Mouse (Mus musculus) lung, embryonic 16.5 days (tissue): ENCODE measurements around the gene N4bp1. TPM values are rescaled to one million over a fixed set of nuclear protein-coding genes. Genes with fewer than 3 reads are reported as not detected.

Experiments used
- ATAC-seq: fragments of 200-750 bp; cut with Nextera tagmentation; 2 replicates; pipeline ENCODE4 v1.8.0; 2017; ENCODE audit warnings: low read depth, mild to moderate bottlenecking, moderate library complexity
- H3K27ac ChIP-seq: fragments of 300-500 bp; sonication (generic); 2 replicates; pipeline ENCODE4 v1.5.1; 2014; ENCODE audit warnings: mild to moderate bottlenecking, control low read depth, low read length
- H3K27me3 ChIP-seq: fragments of 300-500 bp; sonication (generic); 2 replicates; pipeline ENCODE4 v1.6.1; 2014; ENCODE audit warnings: low read depth, low read length, mixed read lengths; ENCODE audit not compliant: control insufficient read depth, insufficient read depth
- H3K36me3 ChIP-seq: fragments of 300-500 bp; sonication (generic); 2 replicates; pipeline ENCODE4 v1.6.1; 2014; ENCODE audit warnings: low read length; ENCODE audit not compliant: control insufficient read depth, insufficient read depth
- H3K4me1 ChIP-seq: fragments of 300-500 bp; sonication (generic); replicated peaks from 2 replicates; pipeline ENCODE4 v1.6.1; 2014; ENCODE audit warnings: low read length, mixed read lengths; ENCODE audit not compliant: control insufficient read depth, insufficient read depth
- H3K4me2 ChIP-seq: fragments of 300-500 bp; sonication (generic); 2 replicates; pipeline ENCODE4 v1.6.1; 2014; ENCODE audit warnings: low read depth, low read length, control low read depth
- H3K4me3 ChIP-seq: fragments of 300-500 bp; sonication (generic); 2 replicates; pipeline ENCODE4 v1.5.1; 2014; ENCODE audit warnings: mild to moderate bottlenecking, low read length, control low read depth
- H3K9ac ChIP-seq: fragments of 300-500 bp; sonication (generic); 2 replicates; pipeline ENCODE4 v1.6.1; 2014; ENCODE audit warnings: low read length, control low read depth
- H3K9me3 ChIP-seq: fragments of 300-500 bp; sonication (generic); 2 replicates; pipeline ENCODE4 v1.6.1; 2016; ENCODE audit warnings: low read length; ENCODE audit not compliant: control insufficient read depth
- WGBS: fragments of 180-500 bp; shearing (Covaris S2); extraction: QIAGEN DNeasy Blood & Tissue Kit; methylation state at CpG from one replicate; pipeline ENCODE4 v1.1.7; 2014; 5-methylcytosine and 5-hydroxymethylcytosine counted together
- polyA plus RNA-seq: library from polyadenylated mRNA; unstranded; fragments of >200 nt; fragmentation: Nextera tagmentation; extraction: Ambion mirVana; gene quantifications from 2 replicates; pipeline ENCODE4 v1.2.1, GENCODE M21; 2015

N4bp1 gene
- polyA plus RNA-seq, 1 experiment from 2014 or later, result 7.2 TPM

DNA sequence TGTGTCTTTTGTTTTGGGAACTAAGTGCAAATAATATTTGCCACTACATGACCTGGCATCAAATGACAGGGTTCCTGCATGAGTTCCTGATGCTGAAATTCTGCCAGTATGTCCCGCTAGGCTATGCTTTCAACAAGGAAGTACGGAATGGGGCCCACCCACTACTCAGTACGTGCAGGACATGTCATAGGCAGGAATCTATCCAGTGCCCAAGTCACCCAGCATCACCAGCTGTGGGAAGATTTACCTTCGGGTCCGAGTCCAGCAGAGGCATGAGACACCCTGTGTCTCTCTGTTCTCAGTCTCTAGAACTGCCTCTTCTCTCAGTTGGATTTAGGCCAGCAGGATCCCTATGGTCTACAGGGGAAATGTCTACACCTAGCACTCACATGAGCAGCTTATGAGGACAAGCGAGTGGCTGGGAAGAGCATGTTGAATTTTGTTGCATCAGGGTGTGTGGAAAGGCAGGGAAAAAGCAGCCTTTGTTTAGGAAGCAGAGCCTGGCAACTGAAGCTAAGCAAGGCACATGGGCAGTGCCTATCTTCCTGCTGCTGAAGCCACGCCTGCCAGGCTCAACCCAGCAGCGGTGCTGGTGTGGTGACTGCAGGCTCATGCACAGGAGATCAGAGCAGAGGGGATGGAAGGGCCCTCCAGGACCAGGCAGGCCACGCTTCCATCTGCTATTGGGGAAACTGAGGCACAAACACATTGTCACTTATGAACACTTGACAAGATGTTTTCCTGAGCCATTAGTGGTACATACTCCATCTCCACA, 59.2 kb downstream of the N4bp1 start:
- no peaks in the 10 kb centered on the region for H3K27me3 ChIP-seq
- no peak for ATAC-seq
- no peak overlapping the region for H3K4me2 ChIP-seq
- no peak overlapping the region for H3K27ac ChIP-seq
- no peaks in the 10 kb centered on the region; the same call in 1 of the 2 replicates for H3K4me1 ChIP-seq
- no peaks in the 10 kb centered on the region for H3K36me3 ChIP-seq
- no peaks in the 10 kb centered on the region for H3K9me3 ChIP-seq
- H3K9ac ChIP-seq, result no peak overlapping the region
- 68% methylated on average over 9 of the region's 9 CpGs for WGBS
- no peak overlapping the region for H3K4me3 ChIP-seq

- Histone ChIP-seq H3K36me3 (no peaks in the 10 kb centered on the region), H3K27me3 (no peaks in the 10 kb centered on the region), H3K27ac (no peak overlapping the region), H3K9ac (no peak overlapping the region), H3K9me3 (no peaks in the 10 kb centered on the region), H3K4me1 (peaks cover 8% of the 10 kb centered on the region; the same call in 1 of the 2 replicates), H3K4me3 (no peak overlapping the region), H3K4me2 (no peak overlapping the region)
- 75% methylated on average over 4 of the region's 4 CpGs for WGBS
- ATAC-seq, result no peak
These were observed 60.3 kb downstream of the N4bp1 start for GRCm38 (mm10) chr8:86824735-86825134.

GRCm38 (mm10) chr8:86820756-86821201, 64.3 kb downstream of the N4bp1 start:
- 0% methylated on average over 3 of the region's 3 CpGs for WGBS
- Histone ChIP-seq H3K4me3 (no peak overlapping the region), H3K4me1 (peaks cover 8% of the 10 kb centered on the region; the same call in 1 of the 2 replicates), H3K9ac (no peak overlapping the region), H3K4me2 (no peak overlapping the region), H3K27me3 (no peaks in the 10 kb centered on the region), H3K9me3 (no peaks in the 10 kb centered on the region), H3K27ac (no peak overlapping the region), H3K36me3 (no peaks in the 10 kb centered on the region)
- peak; percentile 86 for ATAC-seq

DNA sequence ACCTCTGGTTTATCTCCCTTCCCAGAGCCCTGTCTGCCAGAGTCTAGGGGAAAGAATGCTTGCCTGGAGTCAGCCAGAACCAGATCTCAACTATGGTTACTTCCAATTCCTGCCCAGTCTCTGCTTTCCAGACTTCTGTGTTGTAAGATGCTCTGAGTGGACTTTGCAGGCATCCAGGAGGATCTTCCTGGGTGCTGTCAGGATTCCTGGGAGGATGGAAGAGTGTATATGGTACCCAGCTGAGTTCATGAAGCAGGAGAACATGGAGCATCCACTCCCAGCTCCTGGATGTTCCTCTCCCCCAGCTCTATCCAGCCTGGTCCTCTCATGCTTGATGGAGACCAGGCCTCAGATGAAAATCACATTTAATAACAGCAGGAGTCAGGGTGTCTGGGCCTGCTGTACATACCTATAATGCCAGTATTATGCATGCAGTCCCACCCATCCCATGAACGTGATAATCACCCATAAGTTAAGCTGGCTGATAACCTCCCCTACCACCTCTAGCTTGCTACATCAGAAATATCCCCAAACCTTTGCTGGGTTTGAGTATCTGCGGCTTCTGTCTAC, 64.8 kb downstream of the N4bp1 start:
- ATAC-seq, result no peak; the same call in 1 of the 2 replicates
- H3K27ac ChIP-seq, result no peak overlapping the region
- H3K36me3 ChIP-seq, result no peaks in the 10 kb centered on the region
- no peaks in the 10 kb centered on the region for H3K27me3 ChIP-seq
- no peak overlapping the region for H3K4me2 ChIP-seq
- peaks cover 8% of the 10 kb centered on the region; the same call in 1 of the 2 replicates for H3K4me1 ChIP-seq
- H3K9ac ChIP-seq, result no peak overlapping the region
- WGBS, result 38% methylated on average over 2 of the region's 2 CpGs
- no peaks in the 10 kb centered on the region for H3K9me3 ChIP-seq
- H3K4me3 ChIP-seq, result no peak overlapping the region

DNA sequence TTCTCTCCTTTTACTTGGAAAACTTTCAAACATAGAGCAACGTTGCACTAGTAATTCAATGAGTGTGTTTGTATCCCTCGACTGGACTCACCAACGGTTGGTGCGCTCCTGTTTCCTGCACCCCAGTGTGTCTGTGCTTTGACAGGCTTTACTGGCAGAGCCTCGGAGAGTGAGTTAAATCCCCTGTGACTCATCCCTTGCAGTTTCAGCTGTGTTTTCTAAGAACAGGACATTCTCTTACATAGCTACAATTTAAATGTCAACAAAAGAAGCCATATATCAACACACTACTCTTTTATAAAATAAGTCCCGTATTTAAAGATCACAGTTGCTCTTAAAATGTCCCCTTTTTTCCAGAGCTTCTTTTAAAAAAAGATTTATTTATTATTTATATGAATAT, 65.6 kb downstream of the N4bp1 start:
- no peak overlapping the region for H3K27ac ChIP-seq
- H3K36me3 ChIP-seq, result no peaks in the 10 kb centered on the region
- H3K4me2 ChIP-seq, result no peak overlapping the region
- H3K9me3 ChIP-seq, result no peaks in the 10 kb centered on the region
- no peak for ATAC-seq
- no peak overlapping the region for H3K9ac ChIP-seq
- 40% methylated on average over 6 of the region's 6 CpGs for WGBS
- no peak overlapping the region for H3K4me3 ChIP-seq
- peaks cover 8% of the 10 kb centered on the region; the same call in 1 of the 2 replicates for H3K4me1 ChIP-seq
- H3K27me3 ChIP-seq, result no peaks in the 10 kb centered on the region

DNA sequence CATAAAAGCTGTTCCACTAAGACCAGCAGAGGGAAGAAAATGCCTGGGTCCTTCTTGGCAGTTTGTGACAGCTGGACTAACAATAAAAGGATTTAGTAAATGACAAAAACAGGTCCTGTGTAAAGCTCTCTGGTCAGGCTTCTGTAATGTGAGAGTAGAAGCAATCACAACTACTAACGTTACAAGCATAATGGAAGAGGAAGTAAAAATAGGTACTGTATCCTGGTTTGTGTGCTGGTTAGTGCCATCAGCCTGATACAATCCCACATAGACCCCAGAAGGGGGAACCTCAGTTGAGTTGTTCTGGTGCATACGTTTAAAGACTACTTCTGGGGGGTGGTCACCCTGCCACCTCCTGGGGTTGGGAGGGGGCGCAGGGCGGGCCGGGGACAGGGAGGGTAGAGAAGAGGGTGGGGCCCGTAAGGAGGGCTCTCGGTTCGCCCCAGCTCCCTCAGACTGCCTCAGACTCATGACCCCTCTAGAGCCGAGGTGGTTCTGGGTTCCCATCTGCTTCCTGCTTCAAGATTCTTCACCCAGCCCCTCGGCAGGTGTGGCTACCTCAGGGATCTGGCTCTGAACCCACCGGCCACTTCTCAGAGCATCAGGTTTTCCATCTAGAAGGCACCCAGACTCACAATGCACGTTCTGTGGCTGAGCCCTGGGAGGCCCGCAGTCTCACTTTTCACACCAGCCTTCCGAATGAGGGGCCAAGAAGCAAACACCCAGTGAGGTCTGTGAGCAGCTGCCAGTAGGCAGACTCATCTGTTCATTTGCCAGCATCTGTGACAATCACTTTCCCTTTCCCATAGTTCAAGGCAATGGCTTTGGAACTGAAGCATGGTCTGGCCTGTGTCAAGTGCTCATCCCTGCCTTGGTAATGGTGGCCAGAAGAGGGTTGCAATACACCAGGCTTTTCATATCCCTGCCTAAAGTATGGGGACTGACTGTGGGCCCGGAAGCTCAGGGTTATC, 75.8 kb downstream of the N4bp1 start:
- Histone ChIP-seq H3K9ac (no peak overlapping the region), H3K27me3 (no peaks in the 10 kb centered on the region), H3K27ac (no peak overlapping the region), H3K4me1 (no peaks in the 10 kb centered on the region), H3K4me2 (no peak overlapping the region), H3K4me3 (no peak overlapping the region), H3K36me3 (no peaks in the 10 kb centered on the region), H3K9me3 (no peaks in the 10 kb centered on the region)
- no peak for ATAC-seq
- WGBS, result 79% methylated on average over 15 of the region's 15 CpGs

- no peaks in the 10 kb centered on the region for H3K4me1 ChIP-seq
- H3K27ac ChIP-seq, result no peak overlapping the region
- WGBS, result 54% methylated on average over 5 of the region's 5 CpGs
- 0 out of 2 replicates have a peak, but pooled peaks have one; percentile 36 for ATAC-seq
- no peak overlapping the region for H3K4me3 ChIP-seq
- H3K4me2 ChIP-seq, result no peak overlapping the region
- H3K36me3 ChIP-seq, result no peaks in the 10 kb centered on the region
- H3K9ac ChIP-seq, result no peak overlapping the region
- H3K9me3 ChIP-seq, result no peaks in the 10 kb centered on the region
- H3K27me3 ChIP-seq, result no peaks in the 10 kb centered on the region
These were observed 76.8 kb downstream of the N4bp1 start for GRCm38 (mm10) chr8:86808239-86808638.

DNA sequence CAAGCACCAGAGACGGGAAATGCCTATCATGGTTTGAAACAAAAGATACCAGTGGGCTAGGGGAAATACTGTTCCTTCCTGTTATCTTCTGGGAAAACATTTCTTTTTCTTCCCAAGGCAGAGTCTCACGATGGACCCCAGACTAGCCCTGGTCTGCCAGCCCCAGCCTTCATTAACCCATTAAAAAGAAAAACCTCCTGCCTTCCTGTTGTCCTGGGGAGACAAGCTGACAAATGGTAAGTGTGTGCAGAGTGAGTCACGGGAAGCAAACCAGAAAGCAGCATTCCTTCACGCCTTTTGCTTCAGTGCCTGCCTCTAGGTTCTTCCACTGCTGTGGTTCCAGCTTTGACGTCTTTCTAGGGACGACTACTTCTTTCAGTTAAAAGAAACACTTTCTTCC, 83.1 kb downstream of the N4bp1 start:
- H3K27me3 ChIP-seq, result no peaks in the 10 kb centered on the region
- WGBS, result 39% methylated on average over 6 of the region's 6 CpGs
- H3K36me3 ChIP-seq, result no peaks in the 10 kb centered on the region
- H3K9me3 ChIP-seq, result no peaks in the 10 kb centered on the region
- H3K9ac ChIP-seq, result no peak overlapping the region
- H3K27ac ChIP-seq, result peak overlapping the region; percentile 30; the same call in 1 of the 2 replicates
- H3K4me1 ChIP-seq, result no peaks in the 10 kb centered on the region; the same call in 1 of the 2 replicates
- no peak overlapping the region for H3K4me3 ChIP-seq
- no peak overlapping the region for H3K4me2 ChIP-seq
- peak; percentile 51; the same call in 1 of the 2 replicates for ATAC-seq
